Mouse (Mus musculus) hindbrain, embryonic 12.5 days (tissue): ENCODE results near the gene Ddx1. TPM values are rescaled to one million over a fixed set of nuclear protein-coding genes. Genes with fewer than 3 reads are reported as not detected.
A peak's percentile ranks its signal among the peaks of the same experiment; 100 is the strongest.
"Not testable (repeated sequence)": the region's sequence is repeated elsewhere in the genome, so short reads cannot be mapped to it uniquely, and the experiment has no call there.

Experiments
- ATAC-seq: fragments of 200-750 bp; cut with Nextera tagmentation; 2 replicates; pipeline ENCODE4 v1.8.0; 2017; ENCODE audit warnings: moderate TSS enrichment; ENCODE audit not compliant: low FRiP score
- H3K27ac ChIP-seq: fragments of 300-500 bp; sonication (generic); 2 replicates; pipeline ENCODE4 v1.5.1; 2016; ENCODE audit warnings: mild to moderate bottlenecking
- H3K27me3 ChIP-seq: fragments of 300-500 bp; sonication (generic); 2 replicates; pipeline ENCODE4 v1.6.1; 2016; ENCODE audit warnings: mild to moderate bottlenecking
- H3K36me3 ChIP-seq: fragments of 300-500 bp; sonication (generic); 2 replicates; pipeline ENCODE4 v1.6.1; 2016; ENCODE audit warnings: mild to moderate bottlenecking
- H3K4me1 ChIP-seq: fragments of 300-500 bp; sonication (generic); 2 replicates; pipeline ENCODE4 v1.6.1; 2016
- H3K4me2 ChIP-seq: fragments of 300-500 bp; sonication (generic); replicated peaks from 2 replicates; pipeline ENCODE4 v1.6.1; 2016; ENCODE audit warnings: mild to moderate bottlenecking
- H3K4me3 ChIP-seq: fragments of 300-500 bp; sonication (generic); 2 replicates; pipeline ENCODE4 v1.5.1; 2016; ENCODE audit warnings: mild to moderate bottlenecking
- H3K9ac ChIP-seq: fragments of 300-500 bp; sonication (generic); 2 replicates; pipeline ENCODE4 v1.6.1; 2016; ENCODE audit warnings: mild to moderate bottlenecking, moderate library complexity
- H3K9me3 ChIP-seq: fragments of 300-500 bp; sonication (generic); replicated peaks from 2 replicates; pipeline ENCODE4 v1.6.1; 2016; ENCODE audit warnings: mild to moderate bottlenecking
- WGBS: fragments of 180-500 bp; shearing (Covaris S2); methylation state at CpG from one replicate; pipeline ENCODE4 v1.1.7; 2016; 5-methylcytosine and 5-hydroxymethylcytosine counted together
- polyA plus RNA-seq: library from polyadenylated mRNA; unstranded; fragments of >200 nt; fragmentation: Nextera tagmentation; extraction: Ambion mirVana; gene quantifications from 2 replicates; pipeline ENCODE4 v1.2.1, GENCODE M21; 2016

Gene Ddx1
- polyA plus RNA-seq, 1 experiment from 2014 or later = 142 TPM

DNA sequence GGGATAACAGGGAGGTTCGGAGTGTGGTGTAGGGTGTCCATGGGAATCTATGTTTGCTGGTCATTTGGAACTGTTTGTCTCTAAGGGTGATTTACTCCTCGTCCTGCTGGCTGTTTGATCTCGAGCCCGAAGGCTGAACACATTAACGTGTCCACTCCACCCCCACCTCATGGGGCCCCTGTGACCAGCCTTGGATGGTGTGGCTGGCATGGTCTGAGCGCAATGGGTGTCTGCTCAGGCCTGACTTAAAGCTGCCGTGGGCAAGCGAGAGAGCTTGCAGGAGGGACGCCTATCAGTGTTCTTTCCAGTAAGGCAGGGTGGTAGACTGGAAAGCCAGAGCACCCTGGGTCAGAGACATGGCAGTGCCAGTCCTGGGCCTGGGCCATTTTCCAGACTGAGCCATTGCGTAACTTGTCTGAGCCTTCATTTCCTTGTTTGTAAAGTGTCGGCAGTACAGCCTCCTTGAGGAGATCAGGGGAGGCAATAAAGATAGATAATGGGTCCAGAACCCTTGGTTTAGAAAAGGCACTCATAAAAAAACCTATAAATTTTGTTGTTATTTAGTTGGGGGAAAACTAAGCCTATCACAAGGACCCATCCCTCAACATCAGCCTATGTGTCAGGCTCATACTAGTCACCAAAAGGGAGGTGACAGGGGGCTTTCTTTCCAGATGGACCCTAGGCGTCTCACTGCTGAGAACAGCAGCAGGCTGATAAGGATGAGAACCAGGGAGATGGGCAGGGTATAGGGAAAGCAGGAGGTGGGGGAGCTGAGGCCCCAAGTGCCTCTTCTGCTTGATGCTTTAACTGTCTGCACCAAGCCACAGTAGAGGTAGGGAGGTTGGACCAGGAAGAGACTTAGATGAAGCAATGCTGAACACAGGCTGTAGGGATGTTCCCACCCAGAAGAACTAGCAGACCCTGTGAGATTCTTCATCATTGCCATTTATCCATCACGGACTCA, 49.4 kb downstream of the Ddx1 start:
- Histone ChIP-seq H3K4me1 (no peaks in the 10 kb centered on the region), H3K27me3 (no peaks in the 10 kb centered on the region), H3K36me3 (no peaks in the 10 kb centered on the region), H3K9ac (no peak overlapping the region), H3K27ac (no peak overlapping the region), H3K9me3 (no peaks in the 10 kb centered on the region), H3K4me2 (no peak overlapping the region), H3K4me3 (no peak overlapping the region)
- no peak for ATAC-seq
- WGBS = 90% methylated on average over 13 of the region's 13 CpGs

DNA sequence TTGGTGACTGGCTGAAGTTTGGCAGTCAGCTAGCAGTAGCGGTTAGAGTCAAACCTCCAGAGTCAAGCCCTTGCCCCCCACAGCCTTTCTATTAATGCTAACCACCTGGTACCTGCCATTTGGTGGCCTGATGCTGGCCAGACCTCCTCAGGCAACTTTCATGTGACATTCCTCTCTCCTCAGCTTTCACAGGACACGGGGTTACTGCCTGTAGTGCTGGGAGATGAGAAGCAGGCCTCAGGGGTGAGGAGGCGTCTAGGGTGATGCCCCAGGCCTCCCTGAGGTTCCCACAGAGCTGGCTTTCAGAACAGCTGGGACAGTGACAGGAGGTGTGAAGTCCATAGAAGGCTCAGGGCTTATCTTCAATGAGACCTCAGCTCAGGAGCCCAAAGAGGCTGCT, 50.9 kb downstream of the Ddx1 start:
- Histone ChIP-seq H3K9me3 (no peaks in the 10 kb centered on the region), H3K4me3 (no peak overlapping the region)
- WGBS = 66% methylated on average over 3 of the region's 3 CpGs

DNA sequence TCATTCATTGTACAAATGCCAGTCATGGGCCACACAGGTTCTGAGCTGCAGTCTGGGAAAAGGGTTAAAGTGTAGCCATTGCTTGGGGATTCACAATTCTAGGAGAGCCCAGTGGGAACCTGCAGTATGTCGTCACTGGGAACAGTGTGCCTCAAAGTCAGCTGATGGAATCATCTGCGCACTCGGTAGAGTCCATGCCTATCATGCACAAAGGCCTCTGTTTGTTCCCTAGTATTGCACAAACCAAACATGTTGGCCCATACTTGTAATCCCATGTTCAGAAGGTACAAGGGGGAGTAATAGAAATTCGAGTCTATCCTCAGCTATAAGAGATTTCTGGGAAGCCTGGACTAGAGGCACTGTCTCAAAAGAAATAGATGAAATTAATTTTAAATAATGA, 52.9 kb downstream of the Ddx1 start:
- 79% methylated on average over 4 of the region's 4 CpGs for WGBS
- Histone ChIP-seq H3K27ac (no peak overlapping the region), H3K4me1 (no peaks in the 10 kb centered on the region), H3K4me2 (no peak overlapping the region), H3K9ac (no peak overlapping the region), H3K4me3 (no peak overlapping the region), H3K27me3 (no peaks in the 10 kb centered on the region), H3K36me3 (no peaks in the 10 kb centered on the region), H3K9me3 (no peaks in the 10 kb centered on the region)
- ATAC-seq = no peak

More for the DNA sequence above, 50.9 kb downstream of the Ddx1 start:
- no peaks in the 10 kb centered on the region for H3K4me1 ChIP-seq
- no peak overlapping the region for H3K9ac ChIP-seq
- H3K27me3 ChIP-seq = no peaks in the 10 kb centered on the region
- no peak overlapping the region for H3K4me2 ChIP-seq
- no peak for ATAC-seq
- no peaks in the 10 kb centered on the region for H3K36me3 ChIP-seq
- H3K27ac ChIP-seq = no peak overlapping the region

DNA sequence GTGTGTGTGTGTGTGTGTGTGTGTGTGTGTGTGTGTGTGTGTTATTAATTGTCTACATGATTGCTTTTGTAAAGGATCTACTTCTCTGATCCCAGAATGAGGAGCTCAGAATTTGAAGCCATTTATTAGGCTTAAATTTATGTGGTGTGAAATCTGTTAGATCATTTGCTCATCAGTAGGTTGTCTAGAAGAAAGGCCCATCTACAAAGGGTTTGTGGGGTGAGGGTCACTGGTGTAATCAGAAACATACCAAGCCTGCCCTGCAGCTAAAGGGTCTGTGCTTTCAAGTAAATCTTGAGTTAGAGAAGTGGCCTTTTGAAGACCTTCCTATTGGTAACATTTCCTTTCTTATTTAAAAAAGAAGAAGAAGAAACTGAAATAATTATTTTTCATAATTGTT, 53.5 kb downstream of the Ddx1 start:
- ATAC-seq = no peak
- Histone ChIP-seq H3K4me2 (no peak overlapping the region), H3K9ac (no peak overlapping the region), H3K4me3 (no peak overlapping the region), H3K36me3 (no peaks in the 10 kb centered on the region), H3K4me1 (no peaks in the 10 kb centered on the region), H3K9me3 (no peaks in the 10 kb centered on the region), H3K27ac (no peak overlapping the region), H3K27me3 (no peaks in the 10 kb centered on the region)

DNA sequence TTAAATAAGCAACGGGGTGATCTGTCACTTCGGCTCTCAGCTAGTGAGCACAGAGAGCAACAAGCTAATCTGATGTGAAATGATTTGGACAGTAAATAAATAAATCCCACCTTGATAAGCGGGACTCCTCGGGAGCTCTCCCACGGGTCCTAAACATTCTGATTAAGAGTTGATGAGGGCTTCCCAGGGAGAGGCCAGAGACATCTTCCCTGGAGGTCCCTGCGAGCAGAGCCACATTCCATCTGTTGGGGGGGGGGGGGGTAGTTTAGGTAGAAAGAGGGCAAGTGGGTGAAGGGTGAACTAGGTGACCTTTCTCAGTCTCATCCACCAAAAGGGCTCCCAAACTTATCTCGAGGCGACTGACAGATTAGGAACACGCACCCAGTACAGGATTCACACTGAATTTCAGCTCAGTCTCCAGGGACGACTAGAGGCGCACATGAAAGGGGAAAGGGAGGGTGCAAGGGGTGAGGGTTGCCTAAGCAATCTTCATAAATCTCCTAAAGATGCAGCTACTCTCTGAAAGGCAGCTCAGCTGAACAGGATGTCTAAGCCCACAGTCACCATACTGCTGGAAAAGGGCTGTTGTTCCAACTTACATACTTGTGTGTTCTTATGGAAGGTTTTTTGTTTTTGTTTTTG, 60.8 kb downstream of the Ddx1 start:
- H3K36me3 ChIP-seq = no peaks in the 10 kb centered on the region
- no peak overlapping the region for H3K27ac ChIP-seq
- H3K4me2 ChIP-seq = no peak overlapping the region
- no peak overlapping the region for H3K4me3 ChIP-seq
- H3K4me1 ChIP-seq = peaks cover 9% of the 10 kb centered on the region; the same call in 1 of the 2 replicates
- no peak for ATAC-seq
- no peaks in the 10 kb centered on the region for H3K27me3 ChIP-seq
- no peaks in the 10 kb centered on the region for H3K9me3 ChIP-seq
- 34% methylated on average over 11 of the region's 11 CpGs for WGBS
- H3K9ac ChIP-seq = no peak overlapping the region

DNA sequence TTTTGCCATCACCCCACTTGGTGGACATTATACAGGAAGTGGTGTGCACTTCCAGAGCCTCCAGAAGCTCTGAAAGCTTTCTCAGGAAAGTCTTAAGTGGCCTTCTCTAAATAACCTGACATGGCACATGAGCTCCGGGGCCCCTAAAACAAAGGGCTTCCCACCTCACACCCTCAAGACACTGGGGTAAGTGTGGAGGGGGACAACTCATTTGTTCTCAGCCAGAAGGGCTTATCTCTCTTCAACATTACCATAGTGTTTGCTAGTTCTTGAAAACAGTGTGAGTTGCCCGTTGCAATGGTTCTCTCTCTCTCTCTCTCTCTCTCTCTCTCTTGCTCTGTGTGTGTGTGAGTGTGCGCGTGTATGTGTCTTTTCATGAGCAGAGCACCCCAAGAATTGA, 62.8 kb downstream of the Ddx1 start:
- Histone ChIP-seq H3K4me2 (no peak overlapping the region), H3K4me1 (peaks cover 15% of the 10 kb centered on the region), H3K27me3 (no peaks in the 10 kb centered on the region), H3K27ac (no peak overlapping the region), H3K4me3 (no peak overlapping the region), H3K36me3 (no peaks in the 10 kb centered on the region), H3K9ac (no peak overlapping the region), H3K9me3 (no peaks in the 10 kb centered on the region)
- 87% methylated on average over 4 of the region's 4 CpGs for WGBS
- ATAC-seq = no peak

DNA sequence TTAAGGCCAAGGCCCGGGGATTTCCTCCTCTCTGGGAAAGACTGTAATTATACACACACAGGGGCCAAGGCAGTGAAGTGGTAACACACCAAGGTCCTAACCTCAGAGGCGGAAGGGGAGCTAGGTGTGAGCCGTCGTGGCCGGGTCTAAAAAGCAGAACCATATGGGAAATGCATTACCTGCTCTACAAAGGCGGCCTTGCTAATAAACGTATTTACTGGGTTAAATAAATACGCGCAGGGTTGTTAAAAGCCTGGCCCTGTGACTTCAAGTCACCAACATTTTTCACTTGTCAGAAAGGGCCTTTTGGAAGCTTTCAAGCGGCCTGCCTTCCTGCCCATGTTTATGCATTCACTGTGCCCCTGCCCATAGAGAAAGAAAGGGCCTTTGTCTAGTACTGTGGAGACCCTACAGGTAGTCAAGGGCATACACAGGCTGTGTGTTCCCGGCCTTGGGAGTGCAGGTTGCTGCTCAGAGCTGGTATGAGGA, 64.1 kb downstream of the Ddx1 start:
- WGBS = 32% methylated on average over 11 of the region's 11 CpGs
- no peak overlapping the region for H3K4me2 ChIP-seq
- H3K4me3 ChIP-seq = no peak overlapping the region
- no peaks in the 10 kb centered on the region for H3K9me3 ChIP-seq
- peak overlapping the region; percentile 2; the same call in 1 of the 2 replicates for H3K27ac ChIP-seq
- H3K9ac ChIP-seq = no peak overlapping the region
- H3K36me3 ChIP-seq = no peaks in the 10 kb centered on the region
- H3K4me1 ChIP-seq = peaks cover 27% of the 10 kb centered on the region
- ATAC-seq = peak; percentile 57; the same call in 1 of the 2 replicates
- no peaks in the 10 kb centered on the region for H3K27me3 ChIP-seq

DNA sequence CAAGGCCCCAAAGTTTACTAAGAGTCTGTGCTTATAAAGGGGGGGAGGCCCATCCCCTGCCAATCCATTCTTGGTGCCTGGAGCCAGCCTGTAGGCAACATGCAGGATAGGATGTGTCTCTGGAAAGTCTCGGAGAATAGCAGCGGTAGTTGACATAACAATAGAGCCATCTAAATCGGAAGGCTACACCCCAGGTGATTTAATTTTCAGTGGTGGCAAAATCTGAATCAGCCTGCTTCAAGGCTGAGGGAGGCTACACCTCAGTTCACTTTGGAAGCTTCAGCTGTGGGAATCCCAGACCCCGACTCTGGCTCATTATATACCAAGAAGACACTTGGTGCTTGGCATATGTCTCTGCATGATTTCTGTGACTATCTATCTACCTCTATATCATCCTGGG, 64.9 kb downstream of the Ddx1 start:
- H3K36me3 ChIP-seq, H3K27me3 ChIP-seq, ATAC-seq, H3K4me3 ChIP-seq, H3K9ac ChIP-seq, H3K27ac ChIP-seq, H3K4me2 ChIP-seq, H3K9me3 ChIP-seq: not testable (repeated sequence)
- WGBS = 82% methylated on average over 4 of the region's 4 CpGs
- peaks cover 27% of the 10 kb centered on the region for H3K4me1 ChIP-seq

DNA sequence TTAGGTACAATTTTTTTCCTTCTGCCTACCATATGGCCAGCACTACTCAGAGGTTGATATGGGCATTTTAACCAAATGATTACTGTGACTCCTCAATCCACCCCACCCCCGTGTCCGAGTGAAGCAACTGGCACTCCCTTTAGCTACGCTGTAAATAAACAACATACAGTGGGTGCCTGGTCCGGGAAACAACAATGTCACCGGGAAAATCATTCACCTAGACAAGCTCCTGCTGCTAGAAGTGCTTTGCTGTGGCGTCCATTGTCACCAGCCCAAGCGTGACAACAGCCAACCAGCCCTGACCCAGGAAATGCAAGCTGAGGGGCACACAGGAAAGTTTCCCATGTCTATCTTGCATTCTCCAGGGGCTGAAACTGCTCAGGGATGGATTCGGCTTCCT, 66.8 kb downstream of the Ddx1 start:
- H3K27me3 ChIP-seq = no peaks in the 10 kb centered on the region
- no peak overlapping the region for H3K4me2 ChIP-seq
- H3K36me3 ChIP-seq = no peaks in the 10 kb centered on the region
- peaks cover 27% of the 10 kb centered on the region for H3K4me1 ChIP-seq
- WGBS = 33% methylated on average over 8 of the region's 8 CpGs
- no peaks in the 10 kb centered on the region for H3K9me3 ChIP-seq
- H3K4me3 ChIP-seq = no peak overlapping the region
- ATAC-seq = no peak
- H3K9ac ChIP-seq = no peak overlapping the region
- H3K27ac ChIP-seq = no peak overlapping the region

DNA sequence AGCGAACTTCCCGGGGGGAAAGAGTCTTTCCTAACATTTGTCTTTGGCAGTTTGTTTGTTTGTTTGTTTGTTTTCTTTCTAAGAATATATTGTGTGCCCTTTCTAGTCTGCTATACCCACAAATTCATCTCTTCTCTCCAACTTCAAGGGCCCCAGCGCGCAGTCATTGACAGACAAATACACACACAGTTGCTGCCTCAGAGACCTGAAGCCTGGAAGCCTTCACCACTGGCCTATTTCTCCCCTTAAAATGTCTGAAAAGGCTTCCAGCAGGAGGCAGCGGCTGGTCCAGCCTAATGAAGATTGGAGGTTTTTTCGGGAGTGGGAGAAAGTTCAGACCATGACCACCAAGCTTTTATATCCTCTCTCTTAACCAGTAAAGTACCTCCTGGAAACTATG, 67.3 kb downstream of the Ddx1 start:
- Histone ChIP-seq H3K27ac (no peak overlapping the region), H3K36me3 (no peaks in the 10 kb centered on the region), H3K9me3 (no peaks in the 10 kb centered on the region), H3K4me3 (no peak overlapping the region), H3K4me1 (peaks cover 27% of the 10 kb centered on the region), H3K27me3 (no peaks in the 10 kb centered on the region), H3K4me2 (no peak overlapping the region), H3K9ac (no peak overlapping the region)
- ATAC-seq = no peak
- WGBS = 76% methylated on average over 6 of the region's 6 CpGs

DNA sequence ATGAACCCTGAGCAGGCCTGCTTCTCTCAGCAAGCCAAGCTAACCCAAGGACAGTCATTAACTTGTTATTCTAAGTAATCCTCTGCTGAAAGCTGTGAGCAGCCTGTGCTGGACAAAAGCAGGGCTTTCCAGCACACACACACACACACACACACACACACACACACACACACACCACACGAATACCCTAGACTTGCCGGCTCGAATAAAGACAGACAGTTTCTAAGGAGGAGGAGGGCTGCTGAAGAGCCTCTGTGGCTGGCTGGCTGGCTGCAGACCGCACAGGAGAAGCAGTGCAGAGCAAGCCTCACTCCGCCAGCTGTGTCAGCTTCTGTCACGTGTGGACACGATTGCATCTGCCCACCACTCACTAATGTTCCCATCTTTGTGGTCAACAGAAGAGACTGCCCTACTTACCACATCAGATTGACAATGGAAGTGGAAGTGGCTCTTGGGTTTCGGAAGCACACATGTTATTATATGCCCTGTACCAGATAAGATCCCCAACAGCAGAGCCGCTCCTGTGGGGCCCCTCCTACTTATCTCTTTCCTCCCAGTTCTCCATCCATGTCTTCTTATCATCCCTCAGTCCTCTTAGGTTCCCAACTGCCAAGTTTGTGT, 68.2 kb downstream of the Ddx1 start:
- Histone ChIP-seq H3K9me3 (no peaks in the 10 kb centered on the region), H3K4me3 (no peak overlapping the region), H3K9ac (no peak overlapping the region), H3K27me3 (no peaks in the 10 kb centered on the region), H3K4me2 (peak overlapping the region; percentile 21), H3K27ac (no peak overlapping the region), H3K4me1 (peaks cover 30% of the 10 kb centered on the region), H3K36me3 (no peaks in the 10 kb centered on the region)
- ATAC-seq = peak; percentile 80
- WGBS = 24% methylated on average over 9 of the region's 9 CpGs

DNA sequence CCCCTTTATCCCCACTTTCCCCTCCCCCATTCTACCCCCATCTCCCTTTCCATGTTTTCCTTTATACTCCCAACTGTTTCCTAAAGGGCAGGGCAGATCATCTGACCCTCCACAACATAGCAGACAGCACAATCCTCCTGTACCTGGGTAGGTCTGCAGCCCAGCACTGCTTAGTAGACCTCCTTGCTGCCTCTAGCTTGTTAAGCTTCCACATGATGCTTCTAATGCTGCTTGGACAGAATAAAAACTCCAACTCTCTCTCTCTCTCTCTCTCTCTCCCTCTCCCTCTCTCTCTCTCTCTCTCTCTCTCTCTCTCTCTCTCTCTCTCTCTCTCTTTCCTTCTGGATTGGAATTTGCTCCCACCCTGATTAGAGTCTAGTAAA, 68.7 kb downstream of the Ddx1 start:
- Histone ChIP-seq H3K27me3 (no peaks in the 10 kb centered on the region), H3K36me3 (no peaks in the 10 kb centered on the region), H3K9ac (no peak overlapping the region), H3K4me2 (no peak overlapping the region), H3K27ac (no peak overlapping the region), H3K4me1 (peaks cover 30% of the 10 kb centered on the region), H3K4me3 (no peak overlapping the region), H3K9me3 (no peaks in the 10 kb centered on the region)
- no peak for ATAC-seq
